Comparison of ENCODE assay signal across 35 mouse cellular contexts in the genomic region with DNA sequence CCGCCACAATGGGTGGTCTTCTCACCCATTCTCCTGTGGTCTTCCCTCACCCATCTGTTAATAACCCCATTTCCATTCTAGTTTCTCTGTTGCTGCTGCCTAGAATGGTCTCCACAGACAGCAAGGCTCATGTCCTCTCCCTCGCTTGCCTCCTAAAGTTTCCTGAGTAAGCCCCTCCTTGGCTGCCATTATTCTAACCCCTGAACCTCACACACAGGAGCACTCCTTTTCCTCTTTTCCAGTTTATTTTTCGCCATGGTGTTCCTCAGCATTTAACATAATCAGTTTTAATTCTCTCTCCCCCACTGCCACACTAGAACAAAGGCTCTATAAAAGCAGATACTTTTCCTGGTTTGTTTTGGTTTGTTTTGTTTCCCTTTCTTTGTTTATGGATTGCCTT. TPM values are rescaled to one million over a fixed set of nuclear protein-coding genes. Genes with fewer than 3 reads are reported as not detected.
"Had no signal": no experiment of that assay in that cellular context is flagged by ENCODE, and none has a peak within 500 bp of the region (broad histone marks: within the 10 kb centered on the region; RNA-seq: fewer than 3 reads in every experiment).

No protein-coding gene starts in this region.

- H3K9me3 ChIP-seq: limb, embryonic 10.5 days; limb, embryonic 12.5 days; limb, embryonic 13.5 days; limb, embryonic 15.5 days; liver, embryonic 12.5 days; liver, embryonic 13.5 days; liver, embryonic 15.5 days; lung, embryonic 15.5 days; megakaryocyte, embryonic 14.5 days; midbrain, embryonic 10.5 days; midbrain, embryonic 12.5 days; midbrain, embryonic 13.5 days; midbrain, embryonic 15.5 days; neural tube, embryonic 12.5 days had no signal

- H3K9ac ChIP-seq: limb, embryonic 12.5 days; limb, embryonic 13.5 days; limb, embryonic 15.5 days; liver, embryonic 12.5 days; liver, embryonic 13.5 days; liver, embryonic 14.5 days; liver, embryonic 15.5 days; liver, postnatal 0 days; lung, embryonic 14.5 days; lung, embryonic 15.5 days; midbrain, embryonic 12.5 days; midbrain, embryonic 13.5 days; midbrain, embryonic 15.5 days; neural tube, embryonic 12.5 days had no signal

- H3K4me2 ChIP-seq: limb, embryonic 12.5 days; limb, embryonic 13.5 days; limb, embryonic 15.5 days; liver, embryonic 11.5 days; liver, embryonic 12.5 days; liver, embryonic 13.5 days; liver, embryonic 15.5 days; lung, embryonic 14.5 days; lung, embryonic 15.5 days; midbrain, embryonic 12.5 days; midbrain, embryonic 13.5 days; midbrain, embryonic 15.5 days; neural tube, embryonic 12.5 days had no signal

- ATAC-seq: liver, embryonic 12.5 days; liver, postnatal 0 days; lung, postnatal 0 days; midbrain, embryonic 13.5 days; midbrain, embryonic 15.5 days; midbrain, embryonic 16.5 days had no signal

- H3K4me3 ChIP-seq: left cerebral cortex, adult 2 months; limb, embryonic 10.5 days; limb, embryonic 12.5 days; limb, embryonic 13.5 days; limb, embryonic 15.5 days; liver, embryonic 12.5 days; liver, embryonic 13.5 days; liver, embryonic 15.5 days; lung, embryonic 15.5 days; megakaryocyte, embryonic 14.5 days; midbrain, embryonic 10.5 days; midbrain, embryonic 12.5 days; midbrain, embryonic 13.5 days; midbrain, embryonic 15.5 days; myocyte; neural tube, embryonic 12.5 days had no signal

- H3K4me1 ChIP-seq: limb, embryonic 10.5 days; limb, embryonic 12.5 days; limb, embryonic 13.5 days; limb, embryonic 15.5 days; lung, embryonic 15.5 days; midbrain, embryonic 10.5 days; midbrain, embryonic 12.5 days; midbrain, embryonic 13.5 days; midbrain, embryonic 15.5 days; neural tube, embryonic 12.5 days had no signal

- H3K27ac ChIP-seq: left cerebral cortex, adult 2 months; limb, embryonic 10.5 days; limb, embryonic 12.5 days; limb, embryonic 13.5 days; limb, embryonic 15.5 days; liver, embryonic 12.5 days; liver, embryonic 13.5 days; liver, embryonic 14.5 days; liver, embryonic 15.5 days; lung, embryonic 15.5 days; macrophage; midbrain, embryonic 10.5 days; midbrain, embryonic 12.5 days; midbrain, embryonic 13.5 days; midbrain, embryonic 15.5 days; neural tube, embryonic 12.5 days had no signal

- H3K27me3 ChIP-seq: limb, embryonic 12.5 days; limb, embryonic 13.5 days; limb, embryonic 15.5 days; liver, embryonic 12.5 days; liver, embryonic 13.5 days; liver, embryonic 15.5 days; lung, embryonic 15.5 days; megakaryocyte, embryonic 14.5 days; midbrain, embryonic 12.5 days; midbrain, embryonic 13.5 days; midbrain, embryonic 15.5 days; neural tube, embryonic 12.5 days had no signal

- DNase-seq: left cerebral cortex, postnatal 4 days; liver; liver, embryonic 13.5 days; liver, postnatal 0 days; lung, adult 18-20 months; lung, adult 2 months; lung, embryonic 14.5 days; lung, postnatal 10 days; lung, postnatal 14 days; lung, postnatal 36 days; lung, postnatal 4 days had no signal

RNA-seq across cellular contexts. Expression of a gene that starts 43.1 kb away (rescaled TPM):
- total RNA-seq: megakaryocyte progenitor cell, adult 5-6 weeks; megakaryocyte, adult 5-6 weeks; megakaryocyte-erythroid progenitor cell, adult 5-6 weeks; monocyte, adult 5-6 weeks had no signal
- polyA plus RNA-seq: limb, embryonic 10.5 days; macrophage had no signal
